Mouse (Mus musculus) liver, embryonic 15.5 days (tissue): ENCODE results near the gene Tmem167b. TPM values are rescaled to one million over a fixed set of nuclear protein-coding genes. Genes with fewer than 3 reads are reported as not detected.

Experiments used
- ATAC-seq: fragments of 200-750 bp; cut with Nextera tagmentation; 2 replicates; pipeline ENCODE4 v1.8.0; 2017; ENCODE audit warnings: moderate number of reproducible peaks, mild to moderate bottlenecking, moderate library complexity; ENCODE audit not compliant: insufficient read depth
- H3K27ac ChIP-seq: fragments of 300-500 bp; sonication (generic); replicated peaks from 2 replicates; pipeline ENCODE4 v1.5.1; 2015; ENCODE audit warnings: mild to moderate bottlenecking, inconsistent platforms
- H3K27me3 ChIP-seq: fragments of 300-500 bp; sonication (generic); 2 replicates; pipeline ENCODE4 v1.6.1; 2015; ENCODE audit warnings: mild to moderate bottlenecking, inconsistent platforms
- H3K36me3 ChIP-seq: fragments of 300-500 bp; sonication (generic); replicated peaks from 2 replicates; pipeline ENCODE4 v1.6.1; 2015; ENCODE audit warnings: moderate library complexity, mild to moderate bottlenecking, inconsistent platforms
- H3K4me1 ChIP-seq: fragments of 300-500 bp; sonication (generic); replicated peaks from 2 replicates; pipeline ENCODE4 v1.6.1; 2015; ENCODE audit warnings: inconsistent platforms
- H3K4me2 ChIP-seq: fragments of 300-500 bp; sonication (generic); 2 replicates; pipeline ENCODE4 v1.6.1; 2015; ENCODE audit warnings: moderate library complexity, mild to moderate bottlenecking, inconsistent platforms
- H3K4me3 ChIP-seq: fragments of 300-500 bp; sonication (generic); replicated peaks from 2 replicates; pipeline ENCODE4 v1.5.1; 2015; ENCODE audit warnings: mild to moderate bottlenecking, inconsistent platforms
- H3K9ac ChIP-seq: fragments of 300-500 bp; sonication (generic); 2 replicates; pipeline ENCODE4 v1.6.1; 2015; ENCODE audit warnings: moderate library complexity, mild to moderate bottlenecking, inconsistent platforms
- H3K9me3 ChIP-seq: fragments of 300-500 bp; sonication (generic); replicated peaks from 2 replicates; pipeline ENCODE4 v1.6.1; 2016; ENCODE audit warnings: inconsistent platforms
- WGBS: fragments of 180-500 bp; shearing (Covaris S2); methylation state at CpG from one replicate; pipeline ENCODE4 v1.1.7; 2015; ENCODE audit warnings: mixed read lengths; ENCODE audit not compliant: insufficient replicate concordance; 5-methylcytosine and 5-hydroxymethylcytosine counted together
- polyA plus RNA-seq: library from polyadenylated mRNA; unstranded; fragments of >200 nt; fragmentation: Nextera tagmentation; extraction: Ambion mirVana; gene quantifications from 2 replicates; pipeline ENCODE4 v1.2.1, GENCODE M21; 2015

Tmem167b gene
- 15.1 and 16.2 TPM in 2 replicates for polyA plus RNA-seq

GRCm38 (mm10) chr3:108562133-108562730 lies at the start of gene Tmem167b:
Tmem167b (minus strand) TSS chr3:108562466.
- H3K9me3 ChIP-seq, result no peaks in the 10 kb centered on the region

GRCm38 (mm10) chr3:108608906-108609305 lies 46.6 kb upstream of the Tmem167b start:
- ATAC-seq, result no peak
- H3K27ac ChIP-seq, result no peak overlapping the region
- WGBS, result 11% methylated on average over 3 of the region's 3 CpGs
- no peak overlapping the region for H3K4me3 ChIP-seq
- no peak overlapping the region for H3K9ac ChIP-seq
- H3K27me3 ChIP-seq, result no peaks in the 10 kb centered on the region
- H3K36me3 ChIP-seq, result no peaks in the 10 kb centered on the region
- no peaks in the 10 kb centered on the region for H3K4me1 ChIP-seq
- no peaks in the 10 kb centered on the region for H3K9me3 ChIP-seq
- no peak overlapping the region for H3K4me2 ChIP-seq

More at GRCm38 (mm10) chr3:108562133-108562730, at the start of gene Tmem167b:
- Histone ChIP-seq H3K36me3 (peaks cover 29% of the 10 kb centered on the region), H3K4me3 (peak within 1 kb of the TSS; percentile 90), H3K27ac (peak within 1 kb of the TSS; percentile 95), H3K9ac (peak within 1 kb of the TSS; percentile 87), H3K27me3 (no peaks in the 10 kb centered on the region; the same call in 1 of the 2 replicates), H3K4me2 (peak within 1 kb of the TSS; percentile 90), H3K4me1 (peaks cover 58% of the 10 kb centered on the region)
- peak; percentile 96 for ATAC-seq
- under 1% methylated on average over 45 of the region's 45 CpGs for WGBS

DNA sequence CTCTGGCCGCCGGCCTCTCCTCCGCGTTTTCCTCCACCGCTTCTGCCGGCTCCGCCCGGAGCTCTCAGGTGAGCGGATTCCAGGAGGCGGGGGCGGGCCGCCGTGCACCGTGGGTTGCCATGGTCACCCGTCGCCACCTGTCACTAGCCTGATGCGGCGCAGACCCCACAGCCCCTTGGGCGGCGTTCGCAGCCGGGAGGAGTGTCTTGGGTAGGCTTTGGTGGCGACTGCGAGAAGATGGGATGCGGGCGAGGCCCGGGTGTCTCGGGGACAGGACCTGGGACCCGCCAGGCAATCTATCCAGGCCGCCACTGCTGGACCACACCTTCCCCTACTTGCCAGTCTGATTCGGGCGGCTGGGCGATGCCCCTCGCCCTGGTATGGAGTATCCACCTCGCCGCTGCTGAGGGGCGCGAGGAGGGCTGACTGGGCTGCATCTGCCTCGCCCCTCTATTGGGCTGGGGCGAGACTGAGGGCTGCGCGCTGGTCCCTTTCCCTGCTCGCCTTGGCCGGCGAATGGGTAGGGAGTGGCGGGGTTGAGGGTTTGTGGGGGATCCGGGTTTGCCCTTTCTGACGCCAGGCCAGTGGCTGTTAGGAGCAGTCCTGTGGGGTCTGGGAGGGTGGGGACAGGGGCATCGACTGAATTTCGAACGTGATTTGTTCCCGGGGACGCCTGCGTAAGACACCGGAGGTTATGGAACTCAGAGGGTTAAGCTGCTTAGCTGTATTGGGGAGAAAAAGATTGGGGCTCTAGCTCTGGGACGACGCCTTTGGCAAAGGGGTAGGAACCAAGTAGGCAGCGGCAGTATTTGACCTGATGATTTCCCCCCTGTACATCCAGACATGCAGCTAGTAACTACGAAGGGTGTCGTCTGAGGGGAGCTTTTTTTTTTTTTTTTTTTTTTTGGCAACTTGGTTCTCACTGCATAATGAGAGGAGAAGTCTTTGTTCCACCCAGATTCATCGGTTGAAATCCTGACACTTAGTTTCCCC lies 29.6 kb upstream of the Tmem167b start:
- Histone ChIP-seq H3K36me3 (no peaks in the 10 kb centered on the region), H3K4me1 (peaks cover 22% of the 10 kb centered on the region), H3K9me3 (no peaks in the 10 kb centered on the region), H3K9ac (peak overlapping the region; percentile 85), H3K27me3 (peaks cover 13% of the 10 kb centered on the region; the same call in 1 of the 2 replicates), H3K4me2 (peak overlapping the region; percentile 100), H3K27ac (peak overlapping the region; percentile 85), H3K4me3 (peak overlapping the region; percentile 91)
- no peak; the same call in 1 of the 2 replicates for ATAC-seq
- under 1% methylated on average over 61 of the region's 61 CpGs for WGBS

- peak; percentile 99 for ATAC-seq
- H3K4me3 ChIP-seq, result peak within 1 kb of the TSS; percentile 91
- H3K27ac ChIP-seq, result peak within 1 kb of the TSS; percentile 85
- H3K9ac ChIP-seq, result peak within 1 kb of the TSS; percentile 85
- H3K9me3 ChIP-seq, result no peaks in the 10 kb centered on the region
- peaks cover 13% of the 10 kb centered on the region; the same call in 1 of the 2 replicates for H3K27me3 ChIP-seq
- peak within 1 kb of the TSS; percentile 100 for H3K4me2 ChIP-seq
- no peaks in the 10 kb centered on the region for H3K36me3 ChIP-seq
- 2% methylated on average over 44 of the region's 44 CpGs for WGBS
- peaks cover 22% of the 10 kb centered on the region for H3K4me1 ChIP-seq
Observed at GRCm38 (mm10) chr3:108590786-108591529, 28.7 kb upstream of the Tmem167b start, which contains the start of gene Wdr47. Wdr47 (plus strand) TSS chr3:108591279.

DNA sequence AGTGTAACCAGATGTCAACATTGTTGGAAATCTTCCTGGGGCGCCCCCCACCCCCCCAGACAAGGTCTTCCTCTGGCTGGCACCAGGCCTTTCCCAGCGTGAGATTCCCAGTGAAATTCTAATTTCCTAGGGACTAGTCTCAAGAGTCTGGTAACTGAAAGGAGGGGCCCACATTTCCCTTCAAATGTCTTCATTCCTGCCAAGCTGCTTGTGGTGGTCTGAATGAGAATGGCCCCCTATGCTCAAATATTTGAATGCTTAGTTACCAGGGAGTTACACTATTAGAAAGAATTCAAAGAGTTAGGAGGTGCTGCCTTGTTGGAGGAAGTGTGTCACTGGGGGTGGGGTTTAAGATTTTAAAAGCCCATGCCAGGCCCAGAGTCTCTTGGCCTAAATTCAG lies 26.2 kb upstream of the Tmem167b start:
- Histone ChIP-seq H3K9ac (no peak overlapping the region), H3K27ac (no peak overlapping the region), H3K36me3 (no peaks in the 10 kb centered on the region), H3K4me1 (peaks cover 22% of the 10 kb centered on the region), H3K27me3 (peaks cover 13% of the 10 kb centered on the region; the same call in 1 of the 2 replicates), H3K4me2 (no peak overlapping the region), H3K4me3 (no peak overlapping the region), H3K9me3 (no peaks in the 10 kb centered on the region)
- 43% methylated on average over 2 of the region's 2 CpGs for whole genome bisulfite sequencing
- no peak for ATAC-seq

DNA sequence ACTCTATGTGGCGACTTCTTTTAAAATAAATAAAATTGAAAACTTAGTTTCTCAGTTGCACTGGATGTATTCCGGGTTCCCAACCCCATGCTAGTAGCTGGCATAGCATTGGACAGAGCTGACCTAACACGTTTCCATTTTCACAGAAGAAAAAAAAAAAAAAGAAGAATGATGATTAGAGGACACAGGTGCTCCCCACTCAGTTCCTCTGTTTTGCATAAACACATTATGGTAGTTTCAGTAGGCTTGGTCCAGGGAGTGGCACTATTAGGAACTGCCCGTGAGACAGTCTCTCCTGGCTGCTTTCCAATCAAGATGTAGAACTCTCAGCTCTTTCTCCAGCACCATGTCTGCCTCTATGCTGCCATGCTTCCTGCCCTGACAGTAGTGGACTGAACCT lies 22.3 kb upstream of the Tmem167b start:
- no peak for ATAC-seq
- H3K4me3 ChIP-seq, result no peak overlapping the region
- H3K27ac ChIP-seq, result no peak overlapping the region
- 53% methylated on average over 4 of the region's 4 CpGs for WGBS
- H3K4me1 ChIP-seq, result no peaks in the 10 kb centered on the region
- H3K4me2 ChIP-seq, result no peak overlapping the region
- H3K27me3 ChIP-seq, result no peaks in the 10 kb centered on the region
- no peaks in the 10 kb centered on the region for H3K9me3 ChIP-seq
- H3K9ac ChIP-seq, result no peak overlapping the region
- H3K36me3 ChIP-seq, result no peaks in the 10 kb centered on the region

DNA sequence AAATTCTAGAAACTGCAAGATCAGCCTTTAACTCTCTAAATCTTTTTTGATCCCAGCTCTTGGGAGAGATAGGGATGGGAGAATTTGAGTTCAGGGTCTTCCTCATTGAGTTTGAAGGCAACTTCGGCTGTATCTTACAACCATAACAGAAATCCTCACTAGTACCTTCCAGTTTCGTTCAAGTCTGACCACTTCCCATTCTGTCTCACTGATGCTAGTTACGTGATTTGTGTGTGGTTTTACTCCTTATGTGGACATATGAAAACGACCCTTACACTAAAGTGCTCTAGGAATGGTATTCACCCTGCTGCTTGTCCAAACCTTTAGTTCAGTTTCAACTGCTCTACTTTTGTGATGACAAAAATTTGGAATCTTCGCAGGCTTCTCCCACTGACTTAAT lies 11.8 kb upstream of the Tmem167b start:
- 50% methylated on average over 5 of the region's 5 CpGs for WGBS

DNA sequence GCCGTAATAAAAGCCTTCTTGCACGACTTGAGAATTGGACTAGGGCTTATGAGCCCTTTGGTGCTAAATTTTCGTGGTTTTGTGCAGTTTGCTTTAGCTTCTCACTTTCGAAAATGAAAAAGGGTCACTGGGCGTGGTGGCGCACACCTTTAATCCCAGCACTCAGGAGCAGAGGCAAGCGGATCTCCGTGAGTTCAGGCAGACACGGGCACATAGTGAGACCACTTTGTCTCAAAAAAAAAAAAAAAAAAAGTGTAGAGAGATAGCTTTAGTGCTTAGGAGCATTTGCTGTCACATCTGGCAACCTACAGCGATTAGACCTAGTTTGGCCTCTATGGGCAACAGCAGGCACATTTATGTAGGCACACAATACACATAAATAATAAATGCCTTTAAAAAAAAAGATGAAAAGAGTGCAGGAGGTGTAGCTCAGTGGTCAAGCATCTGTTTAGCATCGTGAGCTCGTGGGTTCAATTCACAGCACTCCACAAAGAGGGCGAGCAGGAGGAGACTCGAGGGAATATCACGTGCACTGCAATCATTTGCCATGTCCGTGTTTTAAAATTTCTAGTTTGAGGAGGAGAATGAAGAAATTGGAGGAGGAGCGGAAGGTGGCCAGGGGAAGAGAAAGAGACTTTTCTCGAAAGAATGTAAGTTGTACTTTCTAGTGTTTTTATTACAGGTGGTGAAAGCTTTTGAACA lies 10.2 kb upstream of the Tmem167b start:
- WGBS, result 37% methylated on average over 18 of the region's 18 CpGs
- H3K36me3 ChIP-seq, result no peaks in the 10 kb centered on the region

More for the DNA sequence above, 11.8 kb upstream of the Tmem167b start:
- no peak overlapping the region for H3K4me2 ChIP-seq
- H3K4me3 ChIP-seq, result no peak overlapping the region
- H3K27ac ChIP-seq, result no peak overlapping the region
- H3K9ac ChIP-seq, result no peak overlapping the region
- peaks cover 24% of the 10 kb centered on the region for H3K4me1 ChIP-seq
- H3K36me3 ChIP-seq, result peaks cover 5% of the 10 kb centered on the region; the same call in 1 of the 2 replicates
- no peaks in the 10 kb centered on the region for H3K9me3 ChIP-seq
- H3K27me3 ChIP-seq, result peaks cover 4% of the 10 kb centered on the region
- no peak for ATAC-seq

DNA sequence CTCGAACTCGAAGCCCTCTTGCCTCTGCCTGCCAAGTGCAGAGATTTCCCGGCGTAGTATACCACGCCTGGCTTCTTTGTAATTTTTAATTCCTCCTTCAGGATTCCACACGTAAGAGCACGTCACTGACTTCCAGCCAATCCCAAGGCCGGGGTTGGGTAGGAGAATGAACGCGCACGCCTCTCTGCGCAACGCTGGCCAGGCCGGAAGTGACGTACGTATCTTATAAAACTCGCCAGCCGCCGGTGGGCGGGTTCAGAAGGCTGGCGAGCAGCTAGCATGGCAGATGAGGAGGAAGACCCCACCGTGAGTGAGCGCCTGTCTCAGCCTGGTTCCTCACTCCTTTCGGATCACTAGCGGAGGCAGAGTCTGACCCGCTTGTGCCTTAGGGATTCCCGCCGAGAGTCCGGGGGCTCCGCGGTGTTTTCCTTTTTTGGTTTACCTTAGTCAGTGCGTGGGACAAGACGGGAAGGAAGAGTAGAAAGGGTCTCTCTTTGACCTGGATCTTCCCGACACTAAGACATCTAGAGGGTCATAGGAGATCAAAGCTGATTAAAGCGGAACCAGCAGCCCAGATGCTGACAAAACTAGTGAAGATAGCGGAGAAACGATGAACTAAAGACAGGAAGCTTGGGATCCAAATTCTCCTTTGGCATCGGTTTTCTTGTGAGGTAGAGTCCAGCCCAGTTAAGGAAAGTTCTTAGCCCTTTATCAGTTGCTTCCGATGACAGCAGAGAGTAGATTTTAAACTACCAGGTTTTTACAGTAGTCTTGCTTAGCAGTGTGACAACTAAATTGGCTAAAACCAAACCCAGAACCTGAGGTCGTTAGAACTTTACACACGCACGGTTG lies 9.4 kb upstream of the Tmem167b start, which contains the start of gene Taf13:
Gene Taf13 (plus strand): TSS at position 256 of the 852 bp plus-strand sequence.
- ATAC-seq, result peak; percentile 95
- Histone ChIP-seq H3K4me3 (peak within 1 kb of the TSS; percentile 75), H3K9me3 (no peaks in the 10 kb centered on the region), H3K4me1 (peaks cover 24% of the 10 kb centered on the region), H3K9ac (peak within 1 kb of the TSS; percentile 77), H3K4me2 (peak within 1 kb of the TSS; percentile 86), H3K27me3 (peaks cover 16% of the 10 kb centered on the region), H3K36me3 (no peaks in the 10 kb centered on the region), H3K27ac (peak within 1 kb of the TSS; percentile 69)
- 1% methylated on average over 42 of the region's 42 CpGs for WGBS

More for the DNA sequence above, 10.2 kb upstream of the Tmem167b start:
- Histone ChIP-seq H3K4me1 (peaks cover 24% of the 10 kb centered on the region), H3K9ac (peak overlapping the region; percentile 77), H3K27me3 (peaks cover 16% of the 10 kb centered on the region), H3K4me2 (peak overlapping the region; percentile 86), H3K27ac (peak overlapping the region; percentile 69), H3K4me3 (peak overlapping the region; percentile 75), H3K9me3 (no peaks in the 10 kb centered on the region)
- no peak for ATAC-seq
